Mouse (Mus musculus): ENCODE results near the gene Tbc1d25. TPM values are rescaled to one million over a fixed set of nuclear protein-coding genes. Genes with fewer than 3 reads are reported as not detected.

Gene Tbc1d25
- polyA plus RNA-seq, 1 experiment from 2014 or later: 12.7 TPM

GRCm38 (mm10) chrX:8164471-8164870 is 11.5 kb downstream of the Tbc1d25 start:
- no peak for DNase-seq (ENCODE audit: low spot score)
- no peaks in the 10 kb centered on the region for H3K4me1 ChIP-seq
- H3K27me3 ChIP-seq (ENCODE audit: low read depth, poor library complexity, severe bottlenecking): no peaks in the 10 kb centered on the region
- H3K27ac ChIP-seq: no peak overlapping the region
- H3K36me3 ChIP-seq: 0 out of 2 replicates have a peak, but pooled peaks cover 6% of the 10 kb centered on the region
- H3K4me3 ChIP-seq: no peak overlapping the region
- WGBS: 88% methylated on average over 4 of the region's 4 CpGs
- H3K9me3 ChIP-seq (replicated peaks): no peaks in the 10 kb centered on the region

GRCm38 (mm10) chrX:8163076-8163475 is 12.9 kb downstream of the Tbc1d25 start:
- no peaks in the 10 kb centered on the region for H3K27me3 ChIP-seq (ENCODE audit: low read depth, poor library complexity, severe bottlenecking)
- H3K4me1 ChIP-seq: no peaks in the 10 kb centered on the region
- no peak overlapping the region for H3K27ac ChIP-seq
- DNase-seq (ENCODE audit: low spot score): no peak
- H3K9me3 ChIP-seq (replicated peaks): no peaks in the 10 kb centered on the region
- 90% methylated on average over 5 of the region's 5 CpGs for WGBS
- H3K36me3 ChIP-seq: peaks cover 5% of the 10 kb centered on the region; the same call in 1 of the 2 replicates
- no peak overlapping the region for H3K4me3 ChIP-seq

DNA sequence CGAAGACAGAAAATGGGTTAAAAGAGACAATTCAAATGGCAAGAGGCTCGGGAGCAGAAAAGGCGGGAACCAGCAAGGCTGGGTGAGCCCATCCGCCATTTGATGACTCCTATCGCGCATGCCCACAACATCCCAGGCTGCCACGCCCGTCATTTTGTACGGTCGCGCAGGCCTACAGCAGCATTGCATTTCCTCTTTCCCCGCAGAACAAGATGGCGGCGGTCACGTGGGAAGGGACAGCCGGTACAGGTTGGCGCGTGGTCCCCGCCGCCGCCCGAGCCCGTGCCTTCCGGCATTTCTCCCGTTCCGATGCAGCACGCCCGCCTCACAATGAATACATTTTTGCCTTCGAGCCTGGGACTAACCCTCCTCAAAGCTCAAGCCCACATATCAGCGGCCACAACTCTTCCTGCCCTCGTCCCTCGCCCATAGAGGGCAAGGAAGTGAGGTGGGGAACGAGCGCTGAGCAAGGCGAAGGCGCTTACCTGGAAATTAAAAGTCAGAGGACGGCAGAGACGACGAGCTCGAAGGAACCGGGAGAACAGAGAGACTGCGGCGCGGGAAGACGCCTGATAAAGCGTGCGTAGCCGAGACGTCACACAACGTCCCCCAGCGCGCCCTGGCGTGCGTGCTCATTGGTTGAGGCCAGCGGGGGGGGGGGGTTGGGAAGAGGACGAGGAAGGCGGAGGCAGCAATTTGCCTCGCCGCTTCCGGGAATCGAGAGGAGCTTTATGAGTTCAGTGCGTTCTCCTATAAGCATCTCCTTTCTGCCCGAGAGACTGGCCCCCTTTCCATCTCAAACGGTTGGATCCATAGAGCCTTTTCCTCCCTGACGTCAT is 30.6 kb downstream of the Tbc1d25 start, which contains the start of gene Rbm3:
TSS of gene Rbm3 (minus strand) at position 728 of the 839 bp plus-strand sequence.
- H3K36me3 ChIP-seq: peaks cover 37% of the 10 kb centered on the region
- peak within 1 kb of the TSS; percentile 66 for H3K4me3 ChIP-seq
- DNase-seq (ENCODE audit: low spot score): peak; percentile 87
- no peaks in the 10 kb centered on the region for H3K9me3 ChIP-seq (replicated peaks)
- H3K4me1 ChIP-seq: peaks cover 7% of the 10 kb centered on the region; the same call in 1 of the 2 replicates
- H3K27me3 ChIP-seq (ENCODE audit: low read depth, poor library complexity, severe bottlenecking): no peaks in the 10 kb centered on the region
- WGBS: 17% methylated on average over 64 of the region's 65 CpGs
- H3K27ac ChIP-seq: peak within 1 kb of the TSS; percentile 94

DNA sequence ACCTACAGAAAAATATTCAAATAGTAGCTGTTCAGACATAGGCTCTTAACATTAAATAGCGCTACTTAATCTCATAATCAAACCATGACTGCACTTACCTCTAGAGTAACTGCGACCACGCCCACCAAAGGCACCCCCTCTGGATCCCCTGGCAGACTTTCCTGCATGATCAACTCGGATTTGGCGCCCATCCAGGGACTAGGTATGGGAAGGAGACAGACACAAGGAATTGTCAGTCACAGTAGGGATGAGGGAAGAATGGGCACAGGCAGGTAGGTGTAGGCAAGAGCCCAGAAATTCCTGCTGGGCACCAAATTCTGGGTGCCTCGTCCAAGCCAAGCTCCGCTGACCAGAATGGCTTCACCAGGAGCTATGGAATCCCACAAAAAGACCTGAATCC is 32.2 kb downstream of the Tbc1d25 start:
- Histone ChIP-seq H3K9me3 (replicated peaks) (no peaks in the 10 kb centered on the region), H3K36me3 (peaks cover 53% of the 10 kb centered on the region), H3K4me3 (peak overlapping the region; percentile 66), H3K27me3 (ENCODE audit: low read depth, poor library complexity, severe bottlenecking) (no peaks in the 10 kb centered on the region), H3K4me1 (peaks cover 7% of the 10 kb centered on the region; the same call in 1 of the 2 replicates), H3K27ac (0 out of 2 replicates have a peak overlapping the region, but pooled peaks have one; percentile 94)
- WGBS: 79% methylated on average over 7 of the region's 7 CpGs
- no peak for DNase-seq (ENCODE audit: low spot score)

DNA sequence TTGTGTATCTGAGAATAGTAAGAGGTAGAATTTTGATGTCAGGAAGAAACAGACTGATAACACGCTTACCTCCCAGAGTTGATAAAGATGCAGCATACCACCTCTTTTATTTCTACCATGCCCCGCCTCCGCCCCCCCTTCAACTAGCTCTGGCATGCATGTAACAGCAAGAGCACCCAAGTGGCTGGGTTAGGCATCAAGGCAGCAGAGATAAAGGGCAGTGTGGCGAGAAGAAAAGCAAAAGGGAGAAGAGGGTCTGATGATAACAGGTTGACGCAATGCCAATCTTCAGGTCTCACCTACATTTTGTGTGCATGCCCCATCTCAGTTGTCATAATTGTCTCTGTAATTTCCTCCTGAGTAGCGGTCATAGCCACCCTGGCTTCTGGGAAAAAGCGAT is 33.0 kb downstream of the Tbc1d25 start:
- no peak for DNase-seq (ENCODE audit: low spot score)
- Histone ChIP-seq H3K36me3 (peaks cover 61% of the 10 kb centered on the region), H3K4me1 (peaks cover 7% of the 10 kb centered on the region; the same call in 1 of the 2 replicates), H3K27ac (no peak overlapping the region), H3K27me3 (ENCODE audit: low read depth, poor library complexity, severe bottlenecking) (no peaks in the 10 kb centered on the region), H3K4me3 (0 out of 2 replicates have a peak overlapping the region, but pooled peaks have one; percentile 4), H3K9me3 (replicated peaks) (no peaks in the 10 kb centered on the region)
- WGBS: 92% methylated on average over 7 of the region's 7 CpGs

DNA sequence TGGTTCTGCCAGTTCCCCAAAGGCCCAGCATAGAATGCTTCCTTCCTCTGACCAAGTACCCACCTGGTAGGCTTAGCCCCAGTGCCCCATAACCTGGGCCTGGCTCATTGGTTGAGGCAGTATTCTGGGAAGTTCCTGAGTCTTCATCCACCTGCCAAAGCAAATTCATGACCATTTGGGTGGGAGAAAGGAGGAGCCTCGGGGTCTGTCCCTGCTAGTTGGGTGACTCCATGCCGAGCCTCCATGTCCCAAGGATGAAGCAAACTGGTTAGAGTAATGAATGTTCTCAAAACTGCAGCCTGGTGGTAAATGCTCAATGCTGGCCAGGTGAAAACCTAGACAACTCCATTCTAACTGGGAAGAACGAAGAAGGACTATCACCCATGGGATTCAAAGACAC is 34.9 kb downstream of the Tbc1d25 start:
- Histone ChIP-seq H3K4me1 (peaks cover 7% of the 10 kb centered on the region; the same call in 1 of the 2 replicates), H3K4me3 (no peak overlapping the region), H3K36me3 (peaks cover 69% of the 10 kb centered on the region), H3K27ac (no peak overlapping the region), H3K27me3 (ENCODE audit: low read depth, poor library complexity, severe bottlenecking) (no peaks in the 10 kb centered on the region), H3K9me3 (replicated peaks) (no peaks in the 10 kb centered on the region)
- DNase-seq (ENCODE audit: low spot score): no peak
- 83% methylated on average over 3 of the region's 3 CpGs for WGBS

GRCm38 (mm10) chrX:8140446-8140845 is 35.5 kb downstream of the Tbc1d25 start:
- no peak for DNase-seq (ENCODE audit: low spot score)
- H3K27me3 ChIP-seq (ENCODE audit: low read depth, poor library complexity, severe bottlenecking): no peaks in the 10 kb centered on the region
- 100% methylated on average over 2 of the region's 2 CpGs for WGBS
- no peak overlapping the region for H3K27ac ChIP-seq
- peaks cover 69% of the 10 kb centered on the region for H3K36me3 ChIP-seq
- H3K9me3 ChIP-seq (replicated peaks): no peaks in the 10 kb centered on the region
- H3K4me3 ChIP-seq: no peak overlapping the region
- H3K4me1 ChIP-seq: peaks cover 7% of the 10 kb centered on the region; the same call in 1 of the 2 replicates

DNA sequence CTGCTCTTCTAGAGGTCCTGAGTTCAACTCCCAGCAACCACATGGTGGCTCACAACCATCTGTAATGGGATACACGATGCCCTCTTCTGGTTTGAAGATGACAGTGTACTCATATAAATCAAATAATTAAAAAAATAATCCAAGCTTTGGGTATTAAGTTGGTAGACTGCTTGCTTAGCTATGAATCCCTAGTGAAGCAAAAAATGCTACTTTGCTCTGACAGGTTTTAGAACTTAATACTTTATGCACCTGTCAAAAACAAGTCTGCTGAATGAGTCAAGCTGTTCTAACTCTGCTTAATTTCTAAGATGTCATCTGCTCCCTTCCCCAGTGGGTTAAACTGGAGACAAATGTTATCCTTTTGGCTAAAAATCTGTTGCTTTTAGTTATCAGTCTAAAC is 36.5 kb downstream of the Tbc1d25 start:
- 53% methylated on average over 1 of the region's 1 CpGs for WGBS
- Histone ChIP-seq H3K4me3 (no peak overlapping the region), H3K27me3 (ENCODE audit: low read depth, poor library complexity, severe bottlenecking) (no peaks in the 10 kb centered on the region), H3K27ac (no peak overlapping the region), H3K36me3 (peaks cover 68% of the 10 kb centered on the region), H3K9me3 (replicated peaks) (no peaks in the 10 kb centered on the region), H3K4me1 (peaks cover 7% of the 10 kb centered on the region; the same call in 1 of the 2 replicates)
- no peak for DNase-seq (ENCODE audit: low spot score)

DNA sequence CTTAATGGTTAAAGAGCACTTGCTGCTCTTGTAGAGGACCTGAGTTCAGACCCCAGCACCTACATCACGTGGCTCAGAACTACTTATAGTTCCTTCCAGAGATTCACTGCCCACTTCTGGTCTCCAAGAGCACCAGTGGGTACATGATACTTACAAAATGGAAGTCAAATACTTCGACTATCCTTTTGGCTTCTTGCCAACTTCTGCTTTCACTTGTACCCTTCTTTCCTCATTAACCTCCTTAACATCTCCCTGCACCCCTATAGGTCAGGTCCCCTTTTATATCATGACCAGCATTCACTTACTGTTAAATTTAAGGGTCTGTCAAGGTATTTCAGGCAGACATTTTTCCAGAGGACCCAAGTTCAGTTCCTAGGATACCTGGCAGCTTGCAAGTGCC is 40.1 kb downstream of the Tbc1d25 start:
- no peak overlapping the region for H3K27ac ChIP-seq
- H3K27me3 ChIP-seq (ENCODE audit: low read depth, poor library complexity, severe bottlenecking): no peaks in the 10 kb centered on the region
- peaks cover 38% of the 10 kb centered on the region for H3K36me3 ChIP-seq
- no peak for DNase-seq (ENCODE audit: low spot score)
- WGBS: 66% methylated on average over 2 of the region's 2 CpGs
- no peaks in the 10 kb centered on the region for H3K9me3 ChIP-seq (replicated peaks)
- no peak overlapping the region for H3K4me3 ChIP-seq
- H3K4me1 ChIP-seq: 0 out of 2 replicates have a peak, but pooled peaks cover 4% of the 10 kb centered on the region

DNA sequence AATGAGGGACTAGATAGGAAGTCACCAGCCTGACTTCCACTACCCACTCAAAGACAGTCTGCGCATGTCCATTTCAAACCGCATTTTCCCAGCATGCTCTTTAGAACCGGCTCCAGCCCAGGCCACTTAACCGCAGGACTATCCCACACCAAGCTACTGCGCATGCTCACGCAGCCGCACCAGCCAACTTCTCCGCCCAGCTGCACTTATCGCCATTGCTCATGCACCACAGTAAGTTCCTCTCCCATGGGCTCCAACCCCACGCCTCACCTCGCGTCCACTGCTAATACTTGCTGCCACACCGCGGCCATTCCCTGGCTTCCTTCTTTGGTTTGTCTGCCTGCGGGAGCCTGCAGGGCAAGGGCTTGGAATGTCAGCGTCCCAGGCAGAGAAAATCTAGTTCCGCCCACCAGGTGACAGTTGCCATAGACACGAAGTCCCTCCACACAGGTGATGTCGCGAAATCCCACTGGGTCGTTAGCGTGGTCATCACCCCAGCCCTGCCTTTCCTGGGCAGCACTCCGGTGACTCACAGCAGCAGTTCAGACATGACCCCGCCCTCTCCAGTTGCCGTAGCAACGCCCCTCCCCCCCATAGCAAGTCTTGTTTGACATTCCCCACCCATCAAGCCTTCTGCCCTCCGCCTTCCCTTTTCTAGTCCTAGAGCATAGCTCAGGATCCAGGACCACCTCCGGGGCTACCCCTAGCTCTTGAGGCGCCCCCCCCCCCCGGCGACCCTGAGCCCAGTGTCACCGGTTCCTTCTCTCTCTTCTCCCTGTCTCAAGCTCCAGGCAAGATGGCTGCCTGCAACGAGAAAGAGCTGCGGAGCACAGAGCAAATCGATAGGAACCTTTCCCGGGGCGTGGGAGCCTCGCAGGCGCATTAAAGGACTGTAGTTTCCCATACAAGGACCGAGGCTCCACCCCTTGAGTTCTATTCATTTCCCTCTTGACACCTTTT is 43.7 kb downstream of the Tbc1d25 start, which contains the start of gene Wdr13:
TSS of gene Wdr13 (minus strand) at position 876 of the 960 bp plus-strand sequence.
- peak; percentile 88 for DNase-seq (ENCODE audit: low spot score)
- WGBS: 14% methylated on average over 39 of the region's 40 CpGs
- peaks cover 25% of the 10 kb centered on the region for H3K36me3 ChIP-seq
- H3K9me3 ChIP-seq (replicated peaks): no peaks in the 10 kb centered on the region
- H3K4me1 ChIP-seq: 0 out of 2 replicates have a peak, but pooled peaks cover 4% of the 10 kb centered on the region
- H3K27ac ChIP-seq: peak within 1 kb of the TSS; percentile 84
- no peaks in the 10 kb centered on the region for H3K27me3 ChIP-seq (ENCODE audit: low read depth, poor library complexity, severe bottlenecking)
- H3K4me3 ChIP-seq: peak within 1 kb of the TSS; percentile 60

- Histone ChIP-seq H3K9me3 (replicated peaks) (no peaks in the 10 kb centered on the region), H3K4me3 (peak overlapping the region; percentile 60)
- 89% methylated on average over 17 of the region's 17 CpGs for WGBS
Observed at GRCm38 (mm10) chrX:8131393-8131792, 44.6 kb downstream of the Tbc1d25 start.

DNA sequence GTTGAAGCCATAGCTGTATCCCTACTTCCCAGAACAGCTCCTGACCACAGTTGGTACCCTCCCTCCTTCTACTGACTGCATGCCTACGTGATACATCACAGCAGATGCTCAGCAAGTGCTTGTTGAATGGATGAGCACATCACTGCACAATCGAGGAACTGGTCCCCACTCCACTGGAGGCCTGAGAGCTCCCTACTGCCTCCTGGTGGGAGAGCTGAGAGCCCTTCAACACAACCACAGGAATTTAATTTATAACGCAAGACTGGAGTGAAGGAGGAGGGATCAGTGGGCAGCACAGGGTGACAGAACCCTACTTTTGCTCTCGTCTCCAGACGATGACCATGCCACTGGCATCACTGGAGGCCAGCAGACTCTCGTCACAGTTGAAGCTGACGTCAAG is 50.7 kb downstream of the Tbc1d25 start:
- WGBS: 80% methylated on average over 7 of the region's 7 CpGs

More at GRCm38 (mm10) chrX:8131393-8131792, 44.6 kb downstream of the Tbc1d25 start:
- no peak for DNase-seq (ENCODE audit: low spot score)
- peak overlapping the region; percentile 36; the same call in 1 of the 2 replicates for H3K27ac ChIP-seq
- 0 out of 2 replicates have a peak, but pooled peaks cover 4% of the 10 kb centered on the region for H3K4me1 ChIP-seq
- H3K27me3 ChIP-seq (ENCODE audit: low read depth, poor library complexity, severe bottlenecking): no peaks in the 10 kb centered on the region
- H3K36me3 ChIP-seq: peaks cover 22% of the 10 kb centered on the region

More for the DNA sequence above, 50.7 kb downstream of the Tbc1d25 start:
- no peaks in the 10 kb centered on the region for H3K27me3 ChIP-seq (ENCODE audit: low read depth, poor library complexity, severe bottlenecking)
- peaks cover 32% of the 10 kb centered on the region for H3K36me3 ChIP-seq
- H3K4me3 ChIP-seq: no peak overlapping the region
- DNase-seq (ENCODE audit: low spot score): no peak
- no peak overlapping the region for H3K27ac ChIP-seq
- H3K4me1 ChIP-seq: no peaks in the 10 kb centered on the region
- H3K9me3 ChIP-seq (replicated peaks): no peaks in the 10 kb centered on the region
